Mouse (Mus musculus) ES-E14 (cell line): Measurements from ENCODE around the gene Emd.

ENCODE experiments used
- HCFC1 ChIP-seq: IDR thresholded peaks from 2 replicates; pipeline ENCODE4 v1.6.1; 2012; ENCODE audit warnings: low read length, inconsistent platforms, borderline replicate concordance; ENCODE audit not compliant: insufficient read depth
- MAFK ChIP-seq: IDR thresholded peaks from 2 replicates; pipeline ENCODE4 v1.6.1; 2014; ENCODE audit warnings: mild to moderate bottlenecking, low read depth, low read length, inconsistent platforms; ENCODE audit not compliant: insufficient read depth
- ZC3H11A ChIP-seq: IDR thresholded peaks from 2 replicates; pipeline ENCODE4 v1.6.1; 2012; ENCODE audit warnings: low read depth, mild to moderate bottlenecking, inconsistent platforms, low read length, borderline replicate concordance
- ZNF384 ChIP-seq: IDR thresholded peaks from 2 replicates; pipeline ENCODE4 v1.6.1; 2012; ENCODE audit warnings: low read depth, low read length, inconsistent platforms

DNA sequence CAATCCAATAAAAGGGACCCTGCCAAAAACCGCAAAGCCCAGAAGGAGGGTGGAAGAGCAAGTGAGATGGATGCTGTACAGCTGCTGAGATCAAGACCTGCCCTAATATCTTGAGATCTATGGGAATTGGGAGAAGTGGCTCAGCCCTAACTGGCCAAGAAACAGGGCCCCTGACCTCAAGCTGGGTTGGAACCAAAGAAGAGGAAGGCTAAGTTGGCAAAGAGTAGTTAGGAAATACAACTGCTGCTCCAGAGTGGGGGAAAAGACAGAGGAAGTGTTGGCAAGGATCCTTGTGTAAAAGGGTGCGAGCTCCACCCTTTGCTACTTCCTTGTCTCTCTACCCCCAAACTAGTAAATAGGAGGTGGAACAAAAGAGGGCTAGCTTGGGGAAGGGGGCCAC, 11.1 kb upstream of the Emd start:
- no peak for TF ChIP-seq ZC3H11A
- no peak for TF ChIP-seq MAFK
- no peak for TF ChIP-seq ZNF384
- no peak for TF ChIP-seq HCFC1
